ENCODE assay signal across 20 mouse cellular contexts in the genomic region with DNA sequence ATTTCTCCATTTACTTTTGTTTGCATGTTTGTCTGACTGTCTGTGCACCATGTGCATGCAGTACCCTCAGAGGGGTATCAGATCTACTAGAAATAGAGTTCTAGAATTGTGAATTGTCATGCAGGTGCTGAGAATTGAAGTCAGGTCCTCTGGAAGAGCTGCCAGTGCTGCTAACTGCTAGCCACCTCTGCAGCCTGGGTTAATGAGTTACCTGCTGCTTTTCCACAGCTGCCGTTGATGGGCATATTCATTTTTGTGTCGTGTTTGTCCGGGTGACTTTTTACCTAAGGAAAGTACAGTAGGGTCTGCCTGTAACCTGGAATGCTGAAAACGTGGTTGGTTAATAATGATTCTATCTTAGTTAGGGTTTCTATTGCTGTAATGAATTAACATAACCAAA. TPM values are rescaled to one million over a fixed set of nuclear protein-coding genes. Genes with fewer than 3 reads are reported as not detected.
DNase-seq lines count a peak whose midpoint lies in the region; ATAC-seq and TF ChIP-seq lines count a peak whose summit lies in the region.
"Had no signal": no experiment of that assay in that cellular context is flagged by ENCODE, and none has a peak within 500 bp of the region (broad histone marks: within the 10 kb centered on the region; RNA-seq: fewer than 3 reads in every experiment).

No protein-coding gene starts in this region.

- DNase-seq in kidney, postnatal 10 days = peak; percentile 23
- no peak for DNase-seq in kidney, adult 18-20 months
- no peak for DNase-seq in liver, embryonic 14.5 days (ENCODE audit: low read depth in 3 of 3, low spot score in 3 of 3)
- no peak for DNase-seq in liver
- no peak for DNase-seq in embryo, embryonic 11 days
- no peak for DNase-seq in spleen, adult 12 weeks (ENCODE audit: low spot score)
- DNase-seq: adrenal gland, adult 2 months; adrenal gland, postnatal 25 days; cerebellum, adult 18-20 months; cerebellum, adult 9-11 months; cerebellum, postnatal 36 days; gastrocnemius, adult 2 months; gastrocnemius, postnatal 25 days had no signal

- no peak overlapping the region for H3K4me3 ChIP-seq in liver, embryonic 14.5 days (ENCODE audit: insufficient read depth in 1 of 2, low read depth in 2 of 2, low read length in 2 of 2)
- no peak overlapping the region for H3K4me3 ChIP-seq in intestine, postnatal 0 days (ENCODE audit: low read depth, low read length)
- H3K4me3 ChIP-seq: embryonic facial prominence, embryonic 10.5 days; erythroblast, embryonic 14.5 days; forebrain, embryonic 10.5 days; gastrocnemius, adult 2 months; heart, embryonic 12.5 days; hindbrain, embryonic 10.5 days had no signal

- no peak for TF ChIP-seq CTCF in liver, embryonic 14.5 days (IDR thresholded peaks at IDR 0.05; ENCODE audit: low read depth)
- no peak for TF ChIP-seq CTCF in intestine, postnatal 0 days (IDR thresholded peaks at IDR 0.05; ENCODE audit: low read depth)

- no peak for ATAC-seq in liver, embryonic 14.5 days (ENCODE audit: insufficient read depth)
- 0 out of 2 replicates have a peak, but pooled peaks have one; percentile 28 for ATAC-seq in intestine, postnatal 0 days
- ATAC-seq: forebrain, embryonic 14.5 days had no signal

- H3K4me1 ChIP-seq in liver, embryonic 14.5 days (replicated peaks; ENCODE audit: control insufficient read depth in 2 of 2, insufficient read depth in 2 of 2, low read length in 1 of 2) = peaks cover 0 to 3% of the 10 kb centered on the region in 2 experiments; a peak in 2 of 4 replicates
- no peaks in the 10 kb centered on the region for H3K4me1 ChIP-seq in intestine, postnatal 0 days (replicated peaks; ENCODE audit: control insufficient read depth, insufficient read depth, low read length)
- H3K4me1 ChIP-seq: forebrain, embryonic 10.5 days; hindbrain, embryonic 10.5 days had no signal

- no peaks in the 10 kb centered on the region for H3K9me3 ChIP-seq in liver, embryonic 14.5 days (ENCODE audit: control insufficient read depth, low read length)
- no peaks in the 10 kb centered on the region for H3K9me3 ChIP-seq in intestine, postnatal 0 days (ENCODE audit: control insufficient read depth)
- H3K9me3 ChIP-seq: embryonic facial prominence, embryonic 10.5 days; forebrain, embryonic 10.5 days; hindbrain, embryonic 10.5 days had no signal

- H3K27me3 ChIP-seq in liver, embryonic 14.5 days (ENCODE audit: control insufficient read depth, insufficient read depth, low read length) = no peaks in the 10 kb centered on the region
- H3K27me3 ChIP-seq in intestine, postnatal 0 days (replicated peaks; ENCODE audit: control insufficient read depth, insufficient read depth, low read length) = no peaks in the 10 kb centered on the region
- H3K27me3 ChIP-seq: heart, embryonic 12.5 days had no signal

- H3K9ac ChIP-seq in liver, embryonic 14.5 days (replicated peaks) = no peak overlapping the region
- no peak overlapping the region for H3K9ac ChIP-seq in intestine, postnatal 0 days (ENCODE audit: low read depth, low read length)
- H3K9ac ChIP-seq: heart, embryonic 12.5 days had no signal

- H3K36me3 ChIP-seq in liver, embryonic 14.5 days (replicated peaks; ENCODE audit: control insufficient read depth, insufficient read depth, low read depth) = no peaks in the 10 kb centered on the region
- H3K36me3 ChIP-seq in intestine, postnatal 0 days (ENCODE audit: control insufficient read depth, insufficient read depth) = 0 out of 2 replicates have a peak, but pooled peaks cover under 1% of the 10 kb centered on the region

- no peak for TF ChIP-seq EP300 in liver, embryonic 14.5 days (IDR thresholded peaks at IDR 0.05; ENCODE audit: low read depth)

- WGBS in liver, embryonic 14.5 days (ENCODE audit: insufficient replicate concordance) = 62% methylated on average over 4 of the region's 4 CpGs
- WGBS in intestine, postnatal 0 days = 47% methylated on average over 4 of the region's 4 CpGs

- H3K27ac ChIP-seq in liver, embryonic 14.5 days = no peak overlapping the region
- H3K27ac ChIP-seq in intestine, postnatal 0 days (ENCODE audit: low read depth, low read length) = no peak overlapping the region
- H3K27ac ChIP-seq: embryonic facial prominence, embryonic 10.5 days; forebrain, embryonic 10.5 days; gastrocnemius, adult 2 months; hindbrain, embryonic 10.5 days had no signal

- H3K4me2 ChIP-seq in liver, embryonic 14.5 days (ENCODE audit: low read depth) = 0 out of 2 replicates have a peak overlapping the region, but pooled peaks have one; percentile 11
- H3K4me2 ChIP-seq in intestine, postnatal 0 days (replicated peaks; ENCODE audit: low read depth) = peak overlapping the region; percentile 13; the same call in 1 of the 2 replicates
- H3K4me2 ChIP-seq: heart, embryonic 12.5 days had no signal

RNA-seq across cellular contexts. Expression of a gene that starts 24.0 kb away (rescaled TPM):
- polyA plus RNA-seq in liver, embryonic 14.5 days (2012; rRNA removed) = 3.0 and 4.3 TPM in 2 replicates
- polyA plus RNA-seq in liver, embryonic 14.5 days (2014; fragmentation: Nextera tagmentation; extraction: Ambion mirVana) = 7.7 and 12.9 TPM in 2 replicates
- 135 and 138 TPM in 2 replicates for polyA plus RNA-seq in intestine, postnatal 0 days (2015; fragmentation: Nextera tagmentation; extraction: Ambion mirVana)
